Mouse (Mus musculus): ENCODE results near the gene Eef1e1.
"Not testable (repeated sequence)": the region's sequence is repeated elsewhere in the genome, so short reads cannot be mapped to it uniquely, and the experiment has no call there.

Eef1e1 gene

DNA sequence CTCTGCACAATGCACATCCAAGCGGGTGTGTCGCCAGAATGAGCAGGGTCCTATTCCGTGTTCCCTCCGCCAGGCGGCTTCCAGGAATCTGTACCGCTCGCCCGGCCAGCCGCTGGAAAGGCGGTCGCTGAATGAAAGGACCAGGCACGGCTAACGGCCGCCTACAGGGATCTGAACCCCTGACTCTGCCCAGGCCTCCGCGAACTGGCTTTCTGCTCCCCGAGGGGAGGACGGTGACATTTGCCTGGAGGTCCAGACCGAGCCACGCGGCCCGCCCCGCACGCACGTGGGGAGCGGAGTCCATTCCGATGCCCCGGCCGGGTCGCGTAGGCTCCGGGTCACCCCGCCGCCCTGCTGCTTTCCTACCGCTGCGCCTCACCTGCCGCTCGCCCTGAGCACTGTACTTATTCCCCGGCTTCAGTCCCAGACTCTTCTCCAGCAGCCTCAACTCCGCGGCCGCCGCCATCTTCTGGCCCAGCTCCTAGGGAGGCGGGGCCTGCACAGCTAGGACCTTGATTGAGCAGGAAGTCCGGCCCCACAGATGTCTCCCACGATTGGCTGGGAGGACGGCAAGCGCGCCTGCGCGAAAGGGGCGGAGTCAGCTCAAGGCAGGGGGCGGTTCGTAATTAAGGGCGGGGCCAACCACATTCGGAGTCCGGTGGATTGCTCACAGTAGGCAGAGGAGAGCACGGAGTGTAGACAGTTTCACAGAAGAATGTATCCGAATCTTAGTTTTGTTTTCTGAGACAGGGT is at the start of gene Eef1e1:
Gene Eef1e1 (minus strand): TSS at position 531 of the 753 bp plus-strand sequence.
- DNase-seq (ENCODE audit: low read depth, low spot score): peak; percentile 95

DNA sequence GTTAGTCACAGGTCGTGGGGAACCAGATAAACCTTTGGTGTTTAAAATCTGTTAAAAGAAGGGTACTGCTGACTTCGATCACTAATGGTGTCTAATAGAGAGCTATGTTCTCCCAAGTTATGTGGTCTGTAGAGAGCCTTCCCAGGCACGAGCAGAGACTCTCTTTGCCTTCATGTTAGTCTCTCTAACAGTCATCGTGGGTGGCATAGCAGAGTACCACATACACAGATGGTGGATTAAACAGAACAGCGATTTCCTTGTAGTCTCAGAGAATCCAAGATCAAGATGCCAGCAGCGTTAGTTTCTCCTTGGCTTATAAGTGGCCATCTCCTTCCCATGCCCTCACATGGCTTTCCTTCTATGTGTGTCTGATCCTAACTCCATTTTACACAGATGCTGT is 32.0 kb upstream of the Eef1e1 start:
- no peak for DNase-seq (ENCODE audit: low read depth, low spot score)

DNA sequence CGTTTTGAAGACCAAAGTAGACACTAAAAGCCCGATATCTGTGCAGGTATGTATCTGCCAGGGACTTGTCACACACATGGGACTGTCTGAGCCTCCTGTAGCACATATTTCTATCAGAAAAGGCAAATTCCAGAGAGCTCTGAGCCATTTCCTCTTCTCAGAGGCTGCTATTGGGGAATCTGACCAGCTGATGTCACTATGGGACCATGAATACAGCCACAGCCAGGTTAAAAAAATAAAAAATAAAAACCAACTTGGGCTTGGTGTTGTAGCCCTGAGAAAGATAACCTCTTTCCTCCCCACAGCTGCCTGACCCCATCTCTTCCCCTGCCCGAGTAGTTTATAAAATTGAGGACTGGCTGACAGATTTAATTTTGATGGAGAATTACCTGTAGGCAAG is 31.2 kb upstream of the Eef1e1 start:
- DNase-seq (ENCODE audit: low read depth, low spot score): peak; percentile 49

DNA sequence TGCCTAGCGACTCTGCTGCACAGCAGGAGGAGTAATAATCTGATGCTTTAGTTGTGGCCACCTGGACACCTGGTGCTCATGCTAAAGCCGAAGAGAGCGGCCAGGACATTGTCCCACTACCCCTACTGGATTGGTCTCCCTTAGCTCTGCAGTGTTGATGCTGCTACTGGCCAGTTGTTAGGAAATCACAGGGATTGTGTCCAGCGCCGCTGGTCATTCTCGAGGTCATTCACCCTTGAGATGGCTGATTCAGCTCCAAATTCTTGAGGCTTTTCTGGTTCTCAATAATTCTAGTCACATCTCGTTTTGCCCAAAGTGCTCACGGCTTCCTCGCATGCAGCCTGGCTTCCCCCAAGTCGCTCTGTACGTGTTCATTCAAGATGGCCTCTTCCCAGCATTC is 29.9 kb upstream of the Eef1e1 start:
- DNase-seq (ENCODE audit: low read depth, low spot score): no peak

DNA sequence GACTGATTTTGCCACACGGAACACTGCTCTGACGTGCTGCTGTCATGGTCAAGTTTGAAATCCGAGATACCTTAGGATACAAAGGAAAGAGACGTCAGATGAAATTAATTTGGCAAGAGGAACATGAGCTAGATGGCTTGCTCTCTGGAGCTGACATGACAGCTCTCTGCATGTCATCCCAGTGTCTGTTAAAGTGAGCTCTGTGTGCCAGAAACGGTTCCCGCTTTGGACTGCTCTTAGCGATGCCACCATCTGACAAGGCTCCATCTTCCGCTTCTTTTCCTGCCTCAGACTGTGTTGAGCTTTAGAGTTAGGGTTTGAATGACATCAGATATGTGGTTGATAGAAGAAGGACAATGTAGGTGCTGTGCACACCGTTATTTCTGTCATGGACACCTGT is 13.5 kb upstream of the Eef1e1 start:
- DNase-seq (ENCODE audit: low read depth, low spot score): no peak

DNA sequence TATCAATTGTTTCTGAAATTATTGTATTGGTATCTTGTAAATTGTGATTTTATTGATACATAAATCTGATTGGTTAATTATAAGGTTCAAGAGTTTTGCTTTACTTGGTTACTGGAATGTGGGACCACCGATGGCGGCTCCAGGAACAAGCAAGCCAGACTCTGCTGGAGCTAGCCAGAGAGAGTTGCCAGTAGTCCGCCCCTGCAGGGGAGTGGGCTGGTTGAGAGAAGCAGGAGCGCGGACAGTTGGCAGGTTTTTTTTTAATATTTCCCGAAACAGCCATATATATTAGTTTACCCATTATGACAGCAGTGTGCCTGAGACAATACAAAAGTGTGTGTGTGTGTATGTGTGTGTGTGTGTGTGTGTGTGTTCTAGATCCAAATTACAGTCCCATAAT is 12.6 kb upstream of the Eef1e1 start:
- not testable (repeated sequence) for DNase-seq (ENCODE audit: low read depth, low spot score)

DNA sequence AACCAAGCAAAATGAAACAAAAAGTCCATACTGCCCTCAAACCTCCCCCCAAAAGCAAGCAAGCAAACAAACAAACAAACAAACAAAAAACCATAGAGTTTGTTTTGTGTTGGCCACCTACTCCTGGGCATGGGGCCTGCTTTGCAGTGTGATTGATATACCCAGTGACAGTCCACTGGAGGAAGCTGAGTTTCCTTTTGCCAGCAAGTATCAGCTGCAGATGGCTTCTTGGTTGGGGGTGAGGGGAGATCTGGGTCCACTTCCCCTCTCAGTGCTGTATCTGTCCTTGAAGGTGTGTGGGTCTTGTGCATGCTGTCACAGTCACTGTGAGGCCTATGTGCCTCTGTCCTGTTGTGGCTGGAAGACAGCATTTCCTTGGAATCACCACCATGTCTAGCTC is 11.2 kb upstream of the Eef1e1 start:
- DNase-seq (ENCODE audit: low read depth, low spot score): no peak

DNA sequence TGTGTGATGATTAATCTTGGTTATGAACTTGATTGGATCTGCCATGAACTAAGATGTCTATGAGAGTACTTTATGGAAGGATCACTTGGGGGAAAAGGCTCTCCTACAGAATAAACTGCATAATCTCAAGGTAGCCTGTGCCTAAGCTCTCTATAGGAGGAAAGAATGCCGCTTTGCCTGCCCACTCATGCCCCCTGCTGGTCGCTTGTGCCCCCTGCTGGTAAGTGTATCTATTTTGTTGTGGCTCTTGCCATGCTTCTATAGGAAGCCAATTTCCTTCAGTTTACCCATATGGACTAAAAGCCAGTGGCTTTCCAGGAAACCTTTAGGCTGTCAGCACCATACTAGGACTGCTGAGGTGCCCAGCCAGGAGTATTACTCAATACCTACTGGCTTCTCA is 9.7 kb upstream of the Eef1e1 start:
- DNase-seq (ENCODE audit: low read depth, low spot score): peak; percentile 12

DNA sequence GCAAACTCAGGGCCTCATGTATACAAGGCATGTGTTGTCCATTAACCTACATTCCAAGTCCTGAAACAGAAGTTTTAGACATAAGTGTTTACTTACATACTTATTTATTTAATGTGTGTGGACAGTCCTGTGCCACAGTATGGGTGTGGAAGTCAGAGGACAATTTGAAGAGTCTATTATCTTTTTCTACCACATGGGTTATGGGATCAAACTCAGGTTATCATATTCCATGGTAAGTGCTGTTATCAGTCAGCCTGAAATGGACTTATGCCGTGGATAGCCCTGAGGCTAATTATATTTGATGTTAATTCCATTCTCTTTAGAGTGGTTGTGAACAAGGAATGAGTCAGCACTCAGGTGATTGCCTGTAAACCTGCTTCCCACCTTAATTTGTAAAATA is 5.9 kb upstream of the Eef1e1 start:
- no peak for DNase-seq (ENCODE audit: low read depth, low spot score)

DNA sequence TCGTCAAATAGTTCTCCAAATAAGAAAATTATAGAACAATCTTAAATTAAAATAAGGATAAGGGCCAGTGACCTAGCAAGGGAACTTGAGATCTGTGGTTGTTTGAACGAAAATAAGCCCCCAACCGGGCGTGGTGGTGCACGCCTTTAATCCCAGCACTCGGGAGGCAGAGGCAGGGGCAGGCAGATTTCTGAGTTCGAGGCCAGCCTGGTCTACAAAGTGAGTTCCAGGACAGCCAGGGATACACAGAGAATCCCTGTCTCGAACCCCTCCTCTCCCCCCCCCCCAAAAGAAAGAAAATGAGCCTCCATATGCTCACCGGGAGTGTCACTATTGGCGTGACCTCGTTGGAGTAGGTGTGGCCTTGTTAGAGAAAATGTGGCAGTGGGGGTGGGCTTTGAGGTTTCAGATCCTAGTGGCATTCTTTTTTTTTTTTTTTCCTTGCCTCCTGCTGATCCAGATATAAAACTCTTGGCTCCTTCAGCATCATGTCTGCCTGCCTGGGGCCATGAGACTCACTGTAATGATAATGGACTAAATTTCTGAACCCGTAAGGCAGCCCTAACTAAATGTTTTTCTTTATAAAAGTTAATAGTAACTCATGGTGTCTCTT is 772 bp upstream of the Eef1e1 start:
- no peak for DNase-seq (ENCODE audit: low read depth, low spot score)

DNA sequence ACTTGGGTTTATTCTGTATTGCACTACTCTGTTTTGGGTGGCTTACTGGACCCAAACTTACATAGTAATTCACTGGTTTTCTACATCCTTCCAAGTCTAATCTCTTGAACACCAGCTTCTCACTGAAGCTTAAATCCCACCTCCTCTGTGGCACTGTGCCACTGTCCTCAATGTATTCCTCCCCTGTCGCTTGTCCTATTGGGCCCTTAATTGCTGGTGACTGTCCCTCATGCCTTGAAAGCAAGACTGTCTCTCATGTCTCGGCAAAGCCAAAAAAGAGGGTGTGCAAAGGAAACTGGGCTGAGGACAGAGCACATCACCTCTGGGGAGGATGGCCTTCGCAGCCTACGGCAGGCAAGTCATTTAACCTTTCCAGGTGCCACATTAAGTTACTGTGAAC is 993 bp downstream of the Eef1e1 start:
- DNase-seq (ENCODE audit: low read depth, low spot score): no peak

DNA sequence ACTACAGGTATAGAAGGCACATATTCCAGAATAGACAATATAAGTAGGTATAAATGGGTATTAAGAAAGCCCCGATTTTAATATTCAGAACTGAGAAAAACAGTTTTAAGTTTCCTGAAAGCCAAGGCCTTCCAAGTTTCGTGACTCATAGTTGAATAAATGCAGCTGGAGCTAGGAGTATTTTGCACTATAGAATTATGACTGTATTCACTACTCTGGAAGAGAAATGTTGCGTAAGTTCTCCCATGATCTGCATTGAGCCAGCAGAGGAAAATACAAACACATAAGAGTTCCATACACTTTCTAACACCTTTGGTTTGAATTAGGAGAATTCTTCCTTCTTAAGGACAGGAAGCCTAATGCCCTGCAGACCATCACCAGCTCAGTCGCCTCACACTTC is 8.6 kb downstream of the Eef1e1 start:
- DNase-seq (ENCODE audit: low read depth, low spot score): no peak

DNA sequence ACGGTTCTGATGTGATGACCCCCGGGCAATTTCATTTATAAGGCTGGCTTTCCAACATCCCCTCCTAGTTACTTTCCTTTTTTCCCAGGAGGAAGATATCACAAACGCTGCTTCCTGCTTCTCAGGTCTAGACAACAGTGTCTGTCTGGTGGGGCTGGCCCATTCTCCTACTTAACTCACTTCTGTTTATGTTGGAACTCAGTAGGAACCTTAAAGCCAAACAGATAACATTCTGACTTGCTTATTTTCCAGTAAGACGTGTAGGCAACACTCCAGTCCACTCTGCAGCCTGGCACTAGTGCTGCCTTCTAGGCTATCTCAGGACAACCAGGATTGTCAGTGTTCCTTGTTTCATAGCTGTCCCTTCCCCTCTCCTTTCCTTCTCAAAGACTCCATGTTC is 9.8 kb downstream of the Eef1e1 start:
- no peak for DNase-seq (ENCODE audit: low read depth, low spot score)

DNA sequence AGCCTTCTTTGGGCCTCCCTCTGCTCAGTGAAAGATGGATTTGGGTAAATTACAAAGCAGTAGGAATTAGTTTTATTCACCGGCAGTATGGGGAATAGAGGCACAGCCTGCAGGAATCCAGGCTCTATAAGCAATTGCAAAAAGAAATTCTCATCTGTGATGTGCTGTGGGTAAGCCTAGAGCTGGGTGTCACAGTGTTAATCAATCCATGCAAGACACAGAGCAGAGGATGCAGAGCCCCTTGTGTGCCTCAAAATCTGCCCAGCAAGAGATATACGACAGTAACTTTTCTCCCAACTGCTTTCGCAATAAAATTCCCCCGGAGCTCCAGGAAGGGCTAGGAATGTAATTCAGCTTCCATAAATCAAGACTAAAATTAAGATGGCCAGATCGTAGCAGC is 17.4 kb downstream of the Eef1e1 start:
- DNase-seq (ENCODE audit: low read depth, low spot score): no peak

DNA sequence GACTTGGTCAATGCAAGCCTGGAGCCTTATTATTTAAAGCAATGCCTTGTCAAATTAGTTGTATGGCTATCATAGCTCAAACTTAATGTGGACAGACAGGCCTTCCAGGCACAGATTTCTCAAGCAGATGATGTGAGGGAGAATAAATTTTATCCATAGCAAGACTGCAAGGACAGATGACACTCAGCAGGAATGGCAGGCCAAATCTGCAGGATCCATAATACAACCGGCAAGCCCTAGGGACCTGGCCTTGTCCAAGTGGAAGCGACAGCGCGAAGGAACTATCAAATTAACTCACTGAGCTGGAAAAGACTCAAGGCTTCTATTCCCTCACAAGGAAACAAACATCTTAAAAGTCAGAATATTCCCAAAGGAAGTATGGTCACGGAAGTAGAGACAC is 17.9 kb downstream of the Eef1e1 start:
- DNase-seq (ENCODE audit: low read depth, low spot score): no peak

DNA sequence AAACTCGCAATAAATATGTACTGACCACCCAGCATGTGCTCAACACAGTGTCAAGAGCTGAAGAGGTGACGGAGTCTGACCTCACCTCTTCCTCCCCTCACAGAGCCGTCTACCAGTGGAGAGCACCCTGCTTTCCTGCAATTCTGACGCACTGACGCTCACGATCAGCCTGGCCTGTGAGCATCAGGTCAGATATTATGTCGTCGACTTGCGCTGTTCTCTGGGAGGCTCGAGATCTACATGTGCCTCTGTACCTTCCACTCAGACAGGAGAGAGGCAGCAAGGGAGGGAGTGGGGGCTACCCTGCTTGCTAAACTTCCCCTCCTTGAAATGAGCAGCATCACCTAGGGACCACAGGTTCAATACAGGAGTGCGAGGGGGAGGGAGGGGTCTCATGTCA is 20.2 kb downstream of the Eef1e1 start:
- no peak for DNase-seq (ENCODE audit: low read depth, low spot score)

DNA sequence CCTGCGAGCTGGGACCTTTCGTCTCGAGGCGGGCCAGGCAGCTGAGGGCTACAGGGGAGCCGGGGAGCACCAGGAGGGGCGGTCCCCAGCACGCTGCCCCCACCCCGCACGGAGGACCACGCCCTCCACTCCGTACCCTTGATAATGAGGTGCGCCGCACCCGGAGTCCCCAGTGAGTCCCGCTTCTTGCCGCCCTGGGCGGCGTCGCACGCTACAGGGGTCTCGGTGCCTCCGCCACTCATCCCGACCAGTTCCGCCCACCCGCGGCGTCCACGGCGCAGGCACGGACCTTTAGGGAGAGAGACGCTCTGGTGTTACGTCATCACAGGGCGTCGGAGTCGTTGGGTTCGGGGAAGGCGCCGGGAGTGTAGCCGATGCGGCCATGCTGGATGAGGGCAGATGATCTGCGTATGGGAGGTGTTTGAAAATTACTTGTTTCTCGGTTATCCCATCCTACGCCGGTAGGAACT is 24.0 kb downstream of the Eef1e1 start, which contains the start of gene Bloc1s5:
Gene Bloc1s5 (minus strand): TSS at position 310 of the 470 bp plus-strand sequence.
- peak; percentile 95 for DNase-seq (ENCODE audit: low read depth, low spot score)

DNA sequence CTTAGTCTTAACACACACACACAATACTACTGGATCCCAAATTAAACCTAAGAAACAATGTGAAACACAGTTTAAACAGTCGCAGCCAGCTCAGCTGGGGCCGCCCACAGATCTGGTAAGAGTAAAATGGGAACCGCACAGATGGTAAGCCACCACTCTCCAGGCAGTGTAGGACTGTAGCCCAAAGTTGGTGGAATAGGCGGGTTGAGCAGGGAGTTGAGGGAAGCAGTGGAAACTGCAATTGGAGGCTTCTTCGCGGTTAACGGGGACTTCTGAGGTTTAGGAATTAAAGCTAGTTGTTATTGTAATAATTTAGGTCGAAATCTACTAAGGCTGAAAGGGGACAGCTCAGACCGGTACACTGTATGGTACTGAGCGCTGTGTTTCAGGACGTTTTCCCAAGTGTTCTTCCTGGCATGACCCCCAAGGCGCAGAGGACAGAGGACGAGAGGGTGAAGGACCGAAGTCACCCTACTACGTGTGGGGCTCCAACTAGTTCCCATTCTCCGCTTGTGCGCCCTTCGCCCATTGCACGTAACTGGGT is 24.5 kb downstream of the Eef1e1 start:
- DNase-seq (ENCODE audit: low read depth, low spot score): peak; percentile 16

DNA sequence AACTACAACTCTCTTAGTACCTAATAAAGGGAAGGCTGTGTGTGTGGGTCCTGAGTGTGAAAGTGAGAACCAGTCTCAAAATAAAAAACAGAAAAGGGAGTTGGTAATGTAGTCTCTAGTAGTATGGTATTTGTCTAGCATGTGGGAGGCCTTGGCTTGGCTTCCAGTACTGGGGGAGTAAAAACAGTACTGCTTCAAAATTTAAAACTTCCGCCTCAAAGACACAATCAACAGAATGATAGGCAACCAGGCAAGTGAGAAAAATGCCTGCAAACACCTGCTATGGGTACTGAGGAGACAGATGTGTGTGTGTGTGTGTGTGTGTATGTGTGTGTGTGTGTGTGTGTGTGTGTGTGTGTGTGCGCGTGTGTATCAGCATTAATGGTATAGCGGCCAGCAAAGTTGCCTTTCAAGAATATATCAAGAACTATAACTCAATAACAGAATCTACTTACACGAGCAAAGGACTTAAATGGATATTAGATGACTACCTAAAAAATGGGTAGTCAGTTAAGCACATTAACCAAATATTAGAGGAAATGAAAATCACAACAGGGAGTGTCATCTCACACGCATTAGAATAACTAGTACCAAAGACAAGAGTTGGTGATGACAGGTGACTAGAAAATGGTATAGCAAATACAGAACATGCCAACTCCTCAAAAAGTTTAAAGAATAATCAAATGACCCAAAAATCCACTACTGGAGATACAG is 25.4 kb downstream of the Eef1e1 start:
- no peak for DNase-seq (ENCODE audit: low read depth, low spot score)

DNA sequence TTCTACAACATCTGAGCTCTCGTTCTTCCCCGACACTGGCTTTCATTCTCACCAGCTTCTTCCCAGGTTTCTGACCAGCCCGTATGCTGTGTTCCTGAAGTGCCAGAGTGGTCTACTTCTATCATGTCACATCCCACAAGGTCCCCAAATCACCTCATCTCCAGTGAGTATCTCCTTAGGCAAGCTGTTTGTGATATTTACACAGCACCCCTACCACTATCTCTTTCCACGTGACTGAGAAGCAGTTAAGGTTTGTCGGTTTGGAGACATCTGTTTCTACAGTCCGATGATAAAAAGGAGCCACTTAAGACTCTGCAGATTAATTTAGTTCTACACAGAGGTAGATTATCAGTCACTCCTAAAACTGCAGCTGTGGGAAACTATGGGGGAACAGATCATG is 26.3 kb downstream of the Eef1e1 start:
- no peak for DNase-seq (ENCODE audit: low read depth, low spot score)

DNA sequence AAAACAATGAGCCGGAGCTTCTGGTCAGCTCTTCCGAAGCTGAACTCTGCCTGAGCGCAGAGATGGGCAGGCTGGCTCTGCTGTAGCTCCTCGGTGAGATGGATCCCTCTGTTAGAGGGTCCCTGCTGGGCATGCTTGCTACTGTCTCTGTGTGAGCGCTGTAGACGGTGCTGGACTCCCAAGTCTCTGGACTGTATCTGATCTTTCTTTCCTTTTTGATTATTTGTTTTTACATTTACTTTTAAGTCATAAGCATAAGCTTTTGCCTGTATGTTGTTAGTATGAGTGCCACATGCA is 32.7 kb downstream of the Eef1e1 start:
- no peak for DNase-seq (ENCODE audit: low read depth, low spot score)

DNA sequence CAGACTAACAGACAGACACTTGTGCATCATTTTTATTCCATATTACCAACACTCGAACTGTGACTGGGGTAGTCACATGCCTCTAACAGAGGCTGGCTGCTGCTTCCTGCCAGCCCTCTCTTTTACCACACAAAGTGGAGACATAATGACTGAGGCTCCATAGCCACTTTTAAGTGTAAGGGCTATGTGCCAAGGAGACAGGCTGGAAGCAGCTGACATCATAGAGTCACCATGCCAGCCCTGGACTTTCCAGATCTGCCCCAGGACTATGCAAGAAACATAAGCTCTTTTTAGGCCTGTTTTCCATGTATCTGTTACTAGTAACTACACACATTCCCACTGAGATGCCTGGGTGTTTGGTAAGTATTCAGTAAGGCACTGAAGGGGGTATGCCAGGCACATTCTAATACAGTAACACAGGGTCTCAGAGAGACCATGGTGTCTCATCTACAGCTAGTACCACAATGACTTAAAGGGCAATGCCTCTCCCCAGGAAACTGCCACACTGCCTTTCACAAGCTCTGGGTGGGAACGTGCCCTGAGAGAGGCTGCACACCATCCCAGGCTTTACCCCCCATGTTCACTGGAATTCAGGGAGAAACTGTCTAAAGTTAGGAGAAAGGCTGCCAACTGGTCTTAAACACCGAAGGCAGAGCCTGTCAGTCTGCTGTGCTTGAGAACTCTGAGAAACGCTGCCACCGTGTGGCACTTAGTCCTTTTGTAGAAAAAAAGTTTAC is 33.2 kb downstream of the Eef1e1 start:
- no peak for DNase-seq (ENCODE audit: low read depth, low spot score)

All from forelimb bud, embryonic 11.5 days (tissue).